Mouse (Mus musculus) CH12.LX (cell line): ENCODE measurements around the gene Col4a1. TPM values are rescaled to one million over a fixed set of nuclear protein-coding genes. Genes with fewer than 3 reads are reported as not detected.

Source experiments
- DNase-seq: peaks from one replicate; pipeline ENCODE4 v3.0.0-alpha.2; 2013; ENCODE audit errors: extremely low read depth
- H3K27ac ChIP-seq: 2 replicates; pipeline ENCODE4 v1.5.1; 2012; ENCODE audit warnings: low read depth, mild to moderate bottlenecking, control low read depth, moderate library complexity; ENCODE audit not compliant: insufficient read depth
- H3K27me3 ChIP-seq: replicated peaks from 2 replicates; pipeline ENCODE3; 2012; ENCODE audit warnings: inconsistent platforms
- H3K36me3 ChIP-seq, 2 experiments: replicated peaks in 1 of 2; 2 replicates each; pipeline versions ENCODE3 to v1.6.1; 2012; ENCODE audit warnings: inconsistent platforms in 1 of 2, low read length in 1 of 2, mild to moderate bottlenecking in 1 of 2, mixed read lengths in 1 of 2, moderate library complexity in 1 of 2; ENCODE audit not compliant: control insufficient read depth in 1 of 2, insufficient read depth in 1 of 2
- H3K4me1 ChIP-seq, 2 experiments: 2 replicates each; pipeline ENCODE4 v1.6.1; 2012; ENCODE audit warnings: inconsistent platforms in 1 of 2, moderate library complexity in 1 of 2; ENCODE audit not compliant: insufficient read depth in 2 of 2, control insufficient read depth in 1 of 2
- H3K4me2 ChIP-seq: 2 replicates; pipeline ENCODE4 v1.6.1; 2012; ENCODE audit warnings: low read depth, mild to moderate bottlenecking, control low read depth; ENCODE audit not compliant: poor library complexity, insufficient read depth, severe bottlenecking
- H3K4me3 ChIP-seq, 3 experiments: fragments of 150-350 bp in 1 of 3; sonication (generic) in 1 of 3; replicated peaks in 1 of 3; 2 replicates each; pipeline versions ENCODE3 to v1.5.1; 2011 to 2012; ENCODE audit warnings: low read depth in 2 of 3, low read length in 2 of 3, mild to moderate bottlenecking in 2 of 3, moderate library complexity in 2 of 3, control low read depth in 1 of 3, improper control_type of control experiment in 1 of 3, inconsistent platforms in 1 of 3, mixed read lengths in 1 of 3; ENCODE audit not compliant: poor library complexity in 1 of 3
- H3K79me2 ChIP-seq: replicated peaks from 2 replicates; pipeline ENCODE4 v1.6.1; 2012; ENCODE audit warnings: mild to moderate bottlenecking, moderate library complexity; ENCODE audit not compliant: control insufficient read depth, poor library complexity, insufficient read depth, severe bottlenecking; ENCODE audit errors: extremely low read depth
- H3K9ac ChIP-seq: 2 replicates; pipeline ENCODE4 v1.6.1; 2012; ENCODE audit warnings: low read depth, mild to moderate bottlenecking, control low read depth, moderate library complexity; ENCODE audit not compliant: insufficient read depth
- H3K9me3 ChIP-seq: replicated peaks from 2 replicates; pipeline ENCODE3; 2012; ENCODE audit warnings: low read length, inconsistent platforms, mixed read lengths
- CHD2 ChIP-seq: IDR thresholded peaks from 2 replicates; pipeline ENCODE4 v1.6.1; 2011; ENCODE audit warnings: low read length, improper control_type of control experiment
- CTCF ChIP-seq, 2 experiments: IDR thresholded peaks in 1 of 2; conservative IDR thresholded peaks in 1 of 2; 2 replicates each; pipeline ENCODE4 v1.5.1; 2011 to 2012; ENCODE audit warnings: low read depth in 2 of 2, low read length in 2 of 2, improper control_type of control experiment in 1 of 2, inconsistent platforms in 1 of 2, mild to moderate bottlenecking in 1 of 2, moderate library complexity in 1 of 2
- E2F4 ChIP-seq: IDR thresholded peaks from 2 replicates; pipeline ENCODE4 v1.6.1; 2011; ENCODE audit warnings: low read depth, low read length, improper control_type of control experiment; ENCODE audit not compliant: insufficient replicate concordance
- JUN ChIP-seq: IDR thresholded peaks from 2 replicates; pipeline ENCODE4 v1.6.1; 2011; ENCODE audit warnings: low read depth, mild to moderate bottlenecking, low read length, improper control_type of control experiment, moderate library complexity; ENCODE audit not compliant: insufficient read depth
- KAT2A ChIP-seq: IDR thresholded peaks from 2 replicates; pipeline ENCODE4 v1.6.1; 2012; ENCODE audit warnings: low read length, improper control_type of control experiment, inconsistent platforms; ENCODE audit not compliant: insufficient replicate concordance
- MAFK ChIP-seq: IDR thresholded peaks from 2 replicates; pipeline ENCODE4 v1.6.1; 2011; ENCODE audit warnings: low read length, improper control_type of control experiment; ENCODE audit not compliant: insufficient replicate concordance
- MAZ ChIP-seq: IDR thresholded peaks from 2 replicates; pipeline ENCODE4 v1.6.1; 2012; ENCODE audit warnings: low read depth, mild to moderate bottlenecking, inconsistent platforms, low read length, improper control_type of control experiment, moderate library complexity
- NRF1 ChIP-seq: IDR thresholded peaks from 2 replicates; pipeline ENCODE4 v1.6.1; 2014; ENCODE audit warnings: low read depth, mild to moderate bottlenecking, inconsistent platforms, low read length, improper control_type of control experiment, moderate library complexity
- POLR2AphosphoS2 ChIP-seq: IDR thresholded peaks from 2 replicates; pipeline ENCODE4 v1.6.1; 2011; ENCODE audit warnings: low read depth, low read length, improper control_type of control experiment
- RCOR1 ChIP-seq: conservative IDR thresholded peaks from 2 replicates; pipeline ENCODE4 v1.6.1; 2012; ENCODE audit warnings: low read depth, mild to moderate bottlenecking, inconsistent platforms, low read length, improper control_type of control experiment
- SIN3A ChIP-seq: IDR thresholded peaks from 2 replicates; pipeline ENCODE4 v1.6.1; 2012; ENCODE audit warnings: low read length, improper control_type of control experiment, inconsistent platforms
- TBP ChIP-seq: conservative IDR thresholded peaks from 2 replicates; pipeline ENCODE4 v1.6.1; 2011; ENCODE audit warnings: low read depth, low read length, improper control_type of control experiment
- TCF12 ChIP-seq: IDR thresholded peaks from 2 replicates; pipeline ENCODE4 v1.6.1; 2014; ENCODE audit warnings: low read depth, mild to moderate bottlenecking, inconsistent platforms, low read length, improper control_type of control experiment
- UBTF ChIP-seq: IDR thresholded peaks from 2 replicates; pipeline ENCODE4 v1.6.1; 2012; ENCODE audit warnings: low read depth, mild to moderate bottlenecking, inconsistent platforms, low read length, improper control_type of control experiment, moderate library complexity
- ZKSCAN1 ChIP-seq: IDR thresholded peaks from 2 replicates; pipeline ENCODE4 v1.6.1; 2012; ENCODE audit warnings: low read depth, inconsistent platforms, low read length, improper control_type of control experiment, borderline replicate concordance
- ZMIZ1 ChIP-seq: IDR thresholded peaks from 2 replicates; pipeline ENCODE4 v1.6.1; 2012; ENCODE audit warnings: low read depth, mild to moderate bottlenecking, inconsistent platforms, low read length, improper control_type of control experiment
- ZNF384 ChIP-seq: IDR thresholded peaks from 2 replicates; pipeline ENCODE4 v1.6.1; 2012; ENCODE audit warnings: low read depth, low read length, improper control_type of control experiment, inconsistent platforms
- dilution Hi-C: fragments of 300-500 bp; cut with MboI; formaldehyde crosslinking; loops from 2 replicates; pipeline ENCODE4 v1.14.3; 2020; ENCODE audit warnings: low sequenced_read_pairs; ENCODE audit not compliant: extremely low pct_unique_long_range_greater_than_20kb, extremely low pct_ligation_motif_present
- in situ Hi-C: fragments of 300-500 bp; cut with MboI; formaldehyde crosslinking; loops from 3 replicates; pipeline ENCODE4 v1.14.3; 2019; ENCODE audit warnings: low sequenced_read_pairs, low pct_ligation_motif_present, low pct_unique_long_range_greater_than_20kb, mixed read lengths
- polyA plus RNA-seq: library from polyadenylated mRNA; unstranded; fragments of >175 nt; gene quantifications from 2 replicates; pipeline ENCODE4 v1.2.1, GENCODE M21; 2012; ENCODE audit warnings: low read depth; ENCODE audit not compliant: insufficient read length
- total RNA-seq, 2 experiments: library from RNA; depleted of rRNA; stranded (reverse); fragments of 300-350 nt in 1 of 2; fragments of >200 nt in 1 of 2; gene quantifications; 2 replicates each; pipeline ENCODE4 v1.2.3; 2012 to 2014

Col4a1 gene
- total and polyA plus RNA-seq, 3 experiments: 0.04 to 0.27 (median 0.13) TPM

- TF ChIP-seq MAZ (no peak), E2F4 (no peak), NRF1 (no peak), CTCF (conservative IDR thresholded peaks at IDR 0.05 in 1 of 2, IDR thresholded peaks at IDR 0.05 in 1 of 2; ENCODE audit: low read depth in 2 of 2, low read length in 2 of 2) (no peak), UBTF (no peak), SIN3A (no peak), ZKSCAN1 (no peak), JUN (no peak), POLR2AphosphoS2 (no peak), CHD2 (no peak), KAT2A (no peak), RCOR1 (no peak), TBP (no peak)
- DNase-seq: no peak
- Histone ChIP-seq H3K9me3 (peaks cover 4% of the 10 kb centered on the region), H3K9ac (no peak overlapping the region), H3K27me3 (peaks cover 93% of the 10 kb centered on the region), H3K4me3 (no peak overlapping the region), H3K36me3 (no peaks in the 10 kb centered on the region), H3K4me2 (no peak overlapping the region), H3K27ac (no peak overlapping the region), H3K79me2 (no peaks in the 10 kb centered on the region), H3K4me1 (peaks cover 2 to 29% of the 10 kb centered on the region in 2 experiments; a peak in 2 of 4 replicates)
- in situ Hi-C loops (no loop called here), dilution Hi-C loops (no loop called here)
Measured at GRCm38 (mm10) chr8:11274415-11274814, 38.2 kb downstream of the Col4a1 start.

GRCm38 (mm10) chr8:11273506-11274158 lies 39.0 kb downstream of the Col4a1 start:
- Histone ChIP-seq H3K9ac (no peak overlapping the region), H3K9me3 (peaks cover 4% of the 10 kb centered on the region), H3K4me1 (peaks cover 2 to 29% of the 10 kb centered on the region in 2 experiments; a peak in 2 of 4 replicates), H3K27me3 (peaks cover 94% of the 10 kb centered on the region), H3K4me3 (no peak overlapping the region), H3K27ac (no peak overlapping the region), H3K36me3 (no peaks in the 10 kb centered on the region), H3K4me2 (no peak overlapping the region), H3K79me2 (no peaks in the 10 kb centered on the region)
- dilution Hi-C loops (no loop called here), in situ Hi-C loops (no loop called here)
- no peak for DNase-seq
- TF ChIP-seq TCF12 (no peak), ZMIZ1 (no peak), ZNF384 (no peak), MAFK (no peak)
